Mouse (Mus musculus): ENCODE measurements around the gene Mios. TPM values are rescaled to one million over a fixed set of nuclear protein-coding genes. Genes with fewer than 3 reads are reported as not detected.
A peak's percentile ranks its signal among the peaks of the same experiment; 100 is the strongest.

Gene Mios
- polyA plus RNA-seq (2016; fragmentation: Nextera tagmentation; extraction: Ambion mirVana) = 30.2 and 30.5 TPM in 2 replicates

DNA sequence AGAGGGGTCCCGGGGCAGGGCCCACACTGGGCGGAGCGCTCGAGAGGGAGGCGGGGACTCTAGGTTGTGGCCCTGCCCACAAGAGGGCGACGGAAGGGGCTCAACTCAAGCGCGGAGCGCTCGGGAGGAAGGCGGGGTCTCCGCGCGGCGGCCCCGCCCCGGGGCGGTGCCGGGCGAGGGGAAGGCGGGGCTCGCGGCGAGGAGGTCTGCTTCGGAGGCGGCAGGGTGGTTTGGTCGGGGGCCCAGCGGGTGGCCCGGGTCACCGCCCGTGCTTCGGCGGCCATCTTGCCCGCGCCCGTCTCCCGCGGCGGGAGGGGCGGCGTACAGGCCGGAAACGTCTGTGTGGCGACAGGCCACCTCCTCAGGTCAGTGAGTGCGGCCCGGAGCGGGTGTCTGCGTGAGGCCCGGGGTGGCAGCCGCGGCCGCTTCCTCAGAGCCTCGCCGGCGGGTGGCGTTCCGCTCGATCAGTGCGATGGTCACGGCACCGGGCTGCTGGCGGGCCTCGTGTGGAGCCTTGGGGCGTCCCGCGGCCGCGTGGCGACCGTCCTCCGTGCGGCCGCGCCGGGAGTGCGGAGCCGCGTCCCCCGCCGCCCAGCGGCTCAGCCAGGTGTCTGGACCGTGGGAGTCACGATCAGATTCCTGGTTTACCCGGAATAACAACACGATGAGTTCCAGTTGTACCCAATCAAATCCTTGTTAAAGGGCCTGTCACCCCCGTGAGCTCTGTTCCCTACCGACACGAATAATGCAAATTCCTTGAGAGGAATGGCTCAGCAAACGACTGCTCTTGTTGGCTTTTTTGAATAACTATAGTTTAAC is at the start of gene Mios:
TSS of gene Mios (plus strand) at position 176 of the 819 bp plus-strand sequence.
- WGBS = under 1% methylated on average over 90 of the region's 90 CpGs
- peaks cover 9% of the 10 kb centered on the region for H3K4me1 ChIP-seq
- H3K9ac ChIP-seq = peak within 1 kb of the TSS; percentile 81
- peak within 1 kb of the TSS; percentile 60 for H3K4me2 ChIP-seq (replicated peaks)
- peak; percentile 99 for ATAC-seq (ENCODE audit: low FRiP score, low read depth)
- H3K27me3 ChIP-seq (replicated peaks) = no peaks in the 10 kb centered on the region
- H3K36me3 ChIP-seq = no peaks in the 10 kb centered on the region
- H3K4me3 ChIP-seq = peak within 1 kb of the TSS; percentile 72
- no peaks in the 10 kb centered on the region for H3K9me3 ChIP-seq
- peak within 1 kb of the TSS; percentile 83 for H3K27ac ChIP-seq

DNA sequence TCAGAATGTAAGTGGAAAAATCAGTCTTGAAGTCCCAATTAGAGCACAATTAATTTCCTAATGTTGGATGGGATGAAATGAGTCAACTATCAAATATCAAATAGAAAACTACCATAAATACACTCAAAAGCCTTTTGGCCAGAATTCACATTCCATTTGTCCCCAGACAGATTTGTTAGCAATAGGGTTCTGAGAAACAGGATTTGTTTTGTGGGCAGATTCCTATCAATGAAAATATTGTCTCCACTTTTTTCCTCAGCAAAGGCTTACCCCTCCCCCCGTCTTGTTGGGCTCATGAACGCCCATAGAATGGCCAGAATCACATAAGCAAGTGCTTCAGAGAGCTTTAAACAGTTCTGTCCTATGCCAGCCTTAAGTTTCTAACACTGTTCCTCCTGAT is 49.0 kb upstream of the Mios start:
- ATAC-seq (ENCODE audit: low FRiP score, low read depth) = no peak
- no peak overlapping the region for H3K27ac ChIP-seq
- H3K4me3 ChIP-seq = no peak overlapping the region
- H3K4me2 ChIP-seq (replicated peaks) = no peak overlapping the region
- no peaks in the 10 kb centered on the region for H3K9me3 ChIP-seq
- no peaks in the 10 kb centered on the region for H3K36me3 ChIP-seq
- H3K4me1 ChIP-seq = no peaks in the 10 kb centered on the region
- no peak overlapping the region for H3K9ac ChIP-seq
- WGBS = 61% methylated on average over 2 of the region's 2 CpGs
- H3K27me3 ChIP-seq (replicated peaks) = no peaks in the 10 kb centered on the region

DNA sequence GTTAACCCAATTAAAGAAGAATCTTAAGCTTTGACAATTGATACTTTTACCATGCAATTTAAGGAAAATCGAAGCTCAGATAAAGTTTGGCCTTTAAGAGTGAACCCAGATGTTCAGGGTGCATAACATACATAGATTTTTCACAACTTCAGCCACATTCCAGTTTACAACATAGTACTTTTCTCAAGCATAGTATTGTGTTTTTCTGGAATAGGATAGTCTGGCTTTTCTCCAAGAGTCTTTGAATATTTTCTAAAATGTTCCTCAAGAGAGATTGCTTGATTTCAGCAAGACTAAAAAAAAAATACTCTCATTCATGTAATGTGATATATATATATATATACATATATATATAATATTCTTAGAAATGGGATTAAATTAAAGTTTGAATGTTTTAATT is 44.3 kb upstream of the Mios start:
- H3K4me3 ChIP-seq = no peak overlapping the region
- no peaks in the 10 kb centered on the region for H3K36me3 ChIP-seq
- WGBS = 86% methylated on average over 1 of the region's 1 CpGs
- no peak overlapping the region for H3K4me2 ChIP-seq (replicated peaks)
- no peak overlapping the region for H3K27ac ChIP-seq
- H3K27me3 ChIP-seq (replicated peaks) = no peaks in the 10 kb centered on the region
- ATAC-seq (ENCODE audit: low FRiP score, low read depth) = no peak
- no peak overlapping the region for H3K9ac ChIP-seq
- H3K9me3 ChIP-seq = no peaks in the 10 kb centered on the region
- H3K4me1 ChIP-seq = no peaks in the 10 kb centered on the region

DNA sequence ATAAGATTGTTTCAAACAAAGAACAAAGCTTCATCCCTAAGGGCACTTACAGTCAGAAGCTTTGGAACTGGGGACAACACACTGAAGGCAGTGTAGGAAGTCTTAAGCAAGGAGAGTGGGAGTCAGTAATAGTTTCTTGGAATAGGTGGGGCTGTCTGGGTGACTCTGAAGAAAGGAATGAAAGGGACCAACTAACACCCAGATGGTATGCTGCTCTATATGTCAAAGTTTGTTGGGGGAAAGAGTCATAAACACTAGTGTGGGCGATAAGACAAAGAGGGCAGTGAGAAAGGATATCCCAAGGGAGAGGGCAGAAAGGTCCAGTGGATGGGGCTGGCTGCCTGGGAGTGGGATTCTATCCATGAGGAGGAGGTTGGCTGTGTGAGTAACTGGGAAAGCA is 36.9 kb upstream of the Mios start:
- H3K36me3 ChIP-seq = no peaks in the 10 kb centered on the region
- ATAC-seq (ENCODE audit: low FRiP score, low read depth) = no peak
- WGBS = 40% methylated on average over 1 of the region's 1 CpGs
- H3K9ac ChIP-seq = no peak overlapping the region
- no peak overlapping the region for H3K27ac ChIP-seq
- H3K4me1 ChIP-seq = no peaks in the 10 kb centered on the region
- H3K4me2 ChIP-seq (replicated peaks) = no peak overlapping the region
- H3K27me3 ChIP-seq (replicated peaks) = no peaks in the 10 kb centered on the region
- no peak overlapping the region for H3K4me3 ChIP-seq
- H3K9me3 ChIP-seq = no peaks in the 10 kb centered on the region

DNA sequence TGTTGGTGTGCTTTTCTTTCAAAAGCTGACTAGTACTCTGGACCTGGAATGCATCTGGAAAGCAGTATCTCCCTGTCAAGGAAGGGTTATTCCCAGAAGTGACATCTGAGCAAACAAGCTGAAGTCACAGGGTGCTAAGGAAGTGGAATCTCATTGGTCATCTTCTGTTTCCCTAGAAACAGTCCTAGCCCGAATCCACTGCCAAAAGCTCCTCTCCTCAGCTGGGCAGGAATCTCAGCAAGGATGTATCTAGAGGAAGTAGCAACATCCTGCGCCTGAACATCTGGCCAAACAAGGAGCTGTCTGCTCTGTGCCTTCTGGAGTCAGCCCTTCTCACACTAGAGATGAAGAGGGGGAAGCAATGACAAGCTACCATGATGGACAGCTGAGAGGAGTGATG is 35.0 kb upstream of the Mios start:
- Histone ChIP-seq H3K36me3 (no peaks in the 10 kb centered on the region), H3K4me2 (replicated peaks) (no peak overlapping the region), H3K4me1 (peaks cover 5% of the 10 kb centered on the region; the same call in 1 of the 2 replicates), H3K9ac (no peak overlapping the region), H3K27me3 (replicated peaks) (no peaks in the 10 kb centered on the region), H3K4me3 (no peak overlapping the region), H3K27ac (no peak overlapping the region), H3K9me3 (no peaks in the 10 kb centered on the region)
- 62% methylated on average over 2 of the region's 2 CpGs for WGBS
- ATAC-seq (ENCODE audit: low FRiP score, low read depth) = no peak

DNA sequence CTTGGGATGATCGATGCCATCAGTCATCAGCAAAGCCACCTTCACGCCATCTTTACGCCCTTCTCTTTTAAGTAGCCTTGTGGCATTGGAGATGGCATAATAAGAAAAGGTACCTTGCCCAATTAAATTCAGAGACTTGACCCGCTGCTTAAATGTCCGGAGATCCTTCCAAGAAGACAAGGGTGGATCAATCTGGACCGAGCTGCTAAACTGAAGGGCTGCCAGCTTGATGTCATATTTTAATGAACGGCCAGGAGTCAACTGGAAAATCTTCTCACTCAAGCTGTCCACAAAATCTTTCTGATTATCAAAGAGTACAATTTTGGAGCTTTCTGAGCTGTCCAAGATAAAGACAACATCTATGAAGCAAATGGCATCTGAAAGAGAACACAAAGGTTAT is 33.7 kb upstream of the Mios start:
- peaks cover 5% of the 10 kb centered on the region; the same call in 1 of the 2 replicates for H3K4me1 ChIP-seq
- H3K27me3 ChIP-seq (replicated peaks) = no peaks in the 10 kb centered on the region
- H3K36me3 ChIP-seq = no peaks in the 10 kb centered on the region
- no peak overlapping the region for H3K4me2 ChIP-seq (replicated peaks)
- no peak overlapping the region for H3K4me3 ChIP-seq
- 97% methylated on average over 7 of the region's 7 CpGs for WGBS
- no peaks in the 10 kb centered on the region for H3K9me3 ChIP-seq
- H3K9ac ChIP-seq = no peak overlapping the region
- H3K27ac ChIP-seq = no peak overlapping the region
- ATAC-seq (ENCODE audit: low FRiP score, low read depth) = no peak

DNA sequence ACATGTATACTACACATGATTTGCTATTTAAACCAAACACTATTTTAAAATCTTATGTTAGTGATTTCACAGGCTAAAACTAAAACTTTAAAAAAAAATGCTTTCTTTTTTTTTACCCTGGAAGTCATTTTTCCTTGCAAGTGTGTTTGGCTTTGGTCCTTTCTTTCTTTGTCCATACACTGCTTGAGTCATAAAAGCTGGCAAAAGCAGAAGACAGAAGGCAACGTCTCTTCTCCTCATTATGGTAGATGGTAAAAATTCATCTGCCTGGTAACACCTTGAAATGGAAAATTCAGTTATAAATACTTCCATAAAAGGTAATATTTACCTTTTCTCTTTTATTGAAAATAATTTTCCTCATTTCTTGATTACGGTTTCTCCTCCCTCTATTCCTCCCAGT is 32.9 kb upstream of the Mios start:
- Histone ChIP-seq H3K4me1 (peaks cover 5% of the 10 kb centered on the region; the same call in 1 of the 2 replicates), H3K27ac (no peak overlapping the region), H3K27me3 (replicated peaks) (no peaks in the 10 kb centered on the region), H3K9me3 (no peaks in the 10 kb centered on the region), H3K9ac (no peak overlapping the region), H3K4me2 (replicated peaks) (no peak overlapping the region), H3K4me3 (no peak overlapping the region), H3K36me3 (no peaks in the 10 kb centered on the region)
- no peak for ATAC-seq (ENCODE audit: low FRiP score, low read depth)
- WGBS = 80% methylated on average over 2 of the region's 2 CpGs

DNA sequence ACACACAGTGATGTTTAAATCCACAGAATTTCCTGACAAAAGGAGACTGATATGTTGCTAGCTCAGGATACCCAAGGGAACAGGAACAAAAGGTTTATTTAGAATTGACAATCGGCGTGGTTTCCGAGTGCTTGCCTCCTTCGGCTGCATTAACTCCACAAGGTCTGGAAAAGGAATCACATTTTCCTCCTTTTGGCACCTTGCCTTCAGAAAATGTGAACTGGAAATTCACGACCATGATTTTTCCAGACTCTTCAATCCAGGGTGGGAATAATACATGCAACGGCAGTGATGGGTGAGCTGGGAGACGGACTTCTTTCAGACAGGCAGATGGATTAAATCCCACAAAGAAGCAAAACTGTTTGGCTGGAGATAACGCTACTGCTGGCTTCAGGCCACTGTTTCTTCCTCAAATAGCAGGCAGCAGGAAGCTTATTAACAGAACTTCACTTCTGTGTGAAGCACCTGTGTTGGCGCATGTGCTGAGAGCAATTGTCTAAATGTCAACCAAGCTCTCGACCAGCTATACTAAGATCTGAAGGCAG is 30.6 kb upstream of the Mios start:
- H3K4me2 ChIP-seq (replicated peaks) = peak overlapping the region; percentile 39
- ATAC-seq (ENCODE audit: low FRiP score, low read depth) = no peak
- H3K27me3 ChIP-seq (replicated peaks) = no peaks in the 10 kb centered on the region
- H3K9ac ChIP-seq = no peak overlapping the region
- 33% methylated on average over 10 of the region's 10 CpGs for WGBS
- H3K27ac ChIP-seq = no peak overlapping the region
- peaks cover 5% of the 10 kb centered on the region; the same call in 1 of the 2 replicates for H3K4me1 ChIP-seq
- H3K36me3 ChIP-seq = no peaks in the 10 kb centered on the region
- H3K4me3 ChIP-seq = no peak overlapping the region
- no peaks in the 10 kb centered on the region for H3K9me3 ChIP-seq

DNA sequence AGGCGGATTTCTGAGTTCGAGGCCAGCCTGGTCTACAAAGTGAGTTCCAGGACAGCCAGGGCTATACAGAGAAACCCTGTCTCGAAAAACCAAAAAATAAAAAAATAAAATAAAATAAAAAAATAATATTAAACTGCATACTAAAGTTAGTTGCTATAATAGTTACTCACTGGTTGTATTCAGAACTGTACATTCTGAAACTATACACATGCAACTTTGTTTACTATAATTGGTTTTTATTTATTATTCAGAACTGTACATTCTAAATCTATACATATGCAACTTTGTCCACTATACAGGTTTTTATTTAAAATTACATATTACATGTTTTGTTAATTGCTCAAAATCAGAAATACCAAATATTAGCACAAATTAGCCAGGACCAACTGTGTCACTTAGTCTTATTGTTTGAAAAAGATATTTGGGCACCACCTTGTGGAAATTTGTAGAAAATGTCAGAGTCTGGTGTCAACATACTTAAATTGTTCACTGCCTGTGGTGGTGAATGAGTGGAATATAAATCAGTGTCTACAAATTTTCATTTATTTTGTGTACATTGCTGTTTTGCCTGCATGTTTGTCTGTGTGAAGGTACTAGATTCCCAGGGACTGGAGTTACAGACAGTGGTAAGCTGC is 20.3 kb upstream of the Mios start:
- Histone ChIP-seq H3K4me1 (no peaks in the 10 kb centered on the region), H3K4me3 (no peak overlapping the region), H3K36me3 (no peaks in the 10 kb centered on the region), H3K9me3 (no peaks in the 10 kb centered on the region), H3K4me2 (replicated peaks) (no peak overlapping the region), H3K27me3 (replicated peaks) (no peaks in the 10 kb centered on the region), H3K27ac (no peak overlapping the region), H3K9ac (no peak overlapping the region)
- peak; percentile 21; the same call in 1 of the 2 replicates for ATAC-seq (ENCODE audit: low FRiP score, low read depth)
- WGBS = 92% methylated on average over 3 of the region's 3 CpGs

DNA sequence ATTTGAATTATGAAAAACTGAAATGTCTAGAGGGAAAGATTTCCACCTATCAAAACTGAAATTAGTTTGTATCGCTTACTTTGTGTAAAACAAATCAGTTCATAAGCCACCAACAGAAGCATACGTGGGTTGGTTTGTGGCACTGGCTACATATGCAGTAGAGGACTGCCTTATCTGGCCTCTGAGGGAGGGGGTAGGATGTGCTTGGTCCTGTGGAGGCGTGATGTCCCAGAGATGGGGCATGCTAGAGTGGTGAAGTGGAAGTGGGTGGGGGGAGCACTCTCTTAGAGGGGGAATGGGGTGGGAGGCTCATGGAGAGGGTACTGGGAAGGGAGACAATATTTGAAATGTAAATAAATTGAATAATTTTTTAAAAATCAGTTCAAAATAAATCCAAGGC is 19.1 kb upstream of the Mios start:
- no peak for ATAC-seq (ENCODE audit: low FRiP score, low read depth)
- Histone ChIP-seq H3K27me3 (replicated peaks) (no peaks in the 10 kb centered on the region), H3K4me3 (no peak overlapping the region), H3K4me1 (no peaks in the 10 kb centered on the region), H3K36me3 (no peaks in the 10 kb centered on the region), H3K27ac (no peak overlapping the region), H3K9ac (no peak overlapping the region), H3K4me2 (replicated peaks) (no peak overlapping the region), H3K9me3 (no peaks in the 10 kb centered on the region)
- WGBS = 72% methylated on average over 3 of the region's 3 CpGs

DNA sequence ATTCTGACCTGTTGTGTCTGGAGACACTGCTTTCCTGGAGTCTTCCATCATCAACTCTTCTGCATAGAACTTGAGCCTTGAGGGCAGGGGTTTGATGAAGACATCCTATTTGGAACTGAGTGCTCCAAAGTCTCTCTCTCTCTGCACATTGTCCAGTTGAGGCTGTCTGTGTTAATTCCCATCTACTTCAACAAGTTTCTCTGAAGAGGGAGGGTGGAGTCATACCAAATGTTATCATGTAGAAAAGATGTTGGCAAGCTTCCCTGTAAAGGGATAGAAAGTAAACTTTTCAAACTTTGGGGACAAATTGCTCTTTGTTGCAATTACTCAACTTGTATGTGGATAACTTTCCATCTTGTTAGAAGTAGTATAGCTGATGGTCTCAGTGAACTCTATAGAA is 16.5 kb upstream of the Mios start, which contains the start of gene Col28a1:
TSS of gene Col28a1 (minus strand) at position 101 of the 400 bp plus-strand sequence.
- no peaks in the 10 kb centered on the region for H3K36me3 ChIP-seq
- no peaks in the 10 kb centered on the region for H3K4me1 ChIP-seq
- ATAC-seq (ENCODE audit: low FRiP score, low read depth) = no peak
- H3K27ac ChIP-seq = no peak within 1 kb of the TSS
- H3K4me3 ChIP-seq = no peak within 1 kb of the TSS
- no peak within 1 kb of the TSS for H3K4me2 ChIP-seq (replicated peaks)
- peaks cover 5% of the 10 kb centered on the region; the same call in 1 of the 2 replicates for H3K9me3 ChIP-seq
- no peak within 1 kb of the TSS for H3K9ac ChIP-seq
- H3K27me3 ChIP-seq (replicated peaks) = no peaks in the 10 kb centered on the region

DNA sequence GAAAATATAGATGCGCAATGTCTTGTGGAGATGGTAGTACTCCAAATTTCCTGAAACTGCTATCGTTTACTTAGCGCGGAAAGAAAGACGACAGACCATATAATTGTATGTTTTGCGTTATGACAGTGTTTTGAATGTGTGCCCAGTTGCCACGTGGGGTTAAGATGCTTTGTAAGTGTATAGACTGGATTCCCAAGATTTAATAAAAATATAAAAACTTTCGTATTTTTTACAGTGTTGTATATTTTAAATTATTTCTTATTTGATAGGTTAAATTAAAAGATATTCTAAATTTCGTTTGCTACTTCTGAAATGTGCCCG is 804 bp downstream of the Mios start:
- Histone ChIP-seq H3K27ac (0 out of 2 replicates have a peak overlapping the region, but pooled peaks have one; percentile 83), H3K4me2 (replicated peaks) (peak overlapping the region; percentile 60), H3K4me1 (peaks cover 9% of the 10 kb centered on the region), H3K9me3 (no peaks in the 10 kb centered on the region), H3K27me3 (replicated peaks) (no peaks in the 10 kb centered on the region), H3K4me3 (peak overlapping the region; percentile 72), H3K9ac (peak overlapping the region; percentile 81), H3K36me3 (no peaks in the 10 kb centered on the region; the same call in 1 of the 2 replicates)
- ATAC-seq (ENCODE audit: low FRiP score, low read depth) = 0 out of 2 replicates have a peak, but pooled peaks have one; percentile 2
- 13% methylated on average over 10 of the region's 10 CpGs for WGBS
